Mouse (Mus musculus) liver, postnatal 0 days (tissue): ENCODE measurements around the gene Gadd45g.

Experiments used
- CTCF ChIP-seq: sonication (generic); IDR thresholded peaks from 2 replicates; pipeline ENCODE4 v1.5.1; 2016; ENCODE audit warnings: antibody characterized with exemption, low read depth
- EP300 ChIP-seq: IDR thresholded peaks from 2 replicates; pipeline ENCODE4 v1.6.1; 2016; ENCODE audit warnings: antibody characterized with exemption, low read depth, mild to moderate bottlenecking

GRCm38 (mm10) chr13:51832491-51832890 is 14.0 kb upstream of the Gadd45g start:
- TF ChIP-seq CTCF (peak; percentile 24; the same call in 1 of the 2 replicates), EP300 (no peak)
